Mouse (Mus musculus): ENCODE data around the gene Ncbp1. TPM values are rescaled to one million over a fixed set of nuclear protein-coding genes. Genes with fewer than 3 reads are reported as not detected.

Ncbp1 gene
- total RNA-seq, 2 experiments from 2014 or later = 44.5 to 48.5 TPM

GRCm38 (mm10) chr4:46198064-46198463 lies 59.7 kb downstream of the Ncbp1 start:
- DNase-seq (ENCODE audit: low spot score in 2 of 2) = no peak

- DNase-seq (ENCODE audit: low spot score in 2 of 2) = peak; percentile 44 to 61
These were observed 63.6 kb downstream of the Ncbp1 start for GRCm38 (mm10) chr4:46201834-46202561.

- no peak for DNase-seq (ENCODE audit: low spot score in 2 of 2)
These were observed 64.2 kb downstream of the Ncbp1 start for GRCm38 (mm10) chr4:46202562-46203126.

- no peak for DNase-seq (ENCODE audit: low spot score in 2 of 2)
These were observed 82.7 kb downstream of the Ncbp1 start for GRCm38 (mm10) chr4:46221090-46221489.

Other genes starting within 250 kb of the Ncbp1 start
- under 1 TPM in 1 of 2 experiments, not detected in 1; 0.10 TPM for gene Ccdc180, start 248.3 kb upstream of the Ncbp1 start, total RNA-seq (2021)
- gene Tdrd7, start 173.3 kb upstream of the Ncbp1 start, total RNA-seq (2021) = 10 to 100 TPM; 27.8 to 30.4 TPM
- 1 to 10 TPM; 4.5 to 7.9 TPM for gene Tmod1, start 99.7 kb upstream of the Ncbp1 start, total RNA-seq (2021)
- 10 to 100 TPM; 24.6 to 31.4 TPM for gene Tstd2, start 81 bp downstream of the Ncbp1 start, total RNA-seq (2021)
- 10 to 100 TPM; 12.6 to 17.7 TPM for gene Xpa, start 57.7 kb downstream of the Ncbp1 start, total RNA-seq (2021)
- gene Foxe1, start 205.0 kb downstream of the Ncbp1 start, total RNA-seq (2021) = not detected

Data from adrenal gland, adult 18-20 months (tissue).